ENCODE assay signal across 21 mouse cellular contexts in the genomic region with DNA sequence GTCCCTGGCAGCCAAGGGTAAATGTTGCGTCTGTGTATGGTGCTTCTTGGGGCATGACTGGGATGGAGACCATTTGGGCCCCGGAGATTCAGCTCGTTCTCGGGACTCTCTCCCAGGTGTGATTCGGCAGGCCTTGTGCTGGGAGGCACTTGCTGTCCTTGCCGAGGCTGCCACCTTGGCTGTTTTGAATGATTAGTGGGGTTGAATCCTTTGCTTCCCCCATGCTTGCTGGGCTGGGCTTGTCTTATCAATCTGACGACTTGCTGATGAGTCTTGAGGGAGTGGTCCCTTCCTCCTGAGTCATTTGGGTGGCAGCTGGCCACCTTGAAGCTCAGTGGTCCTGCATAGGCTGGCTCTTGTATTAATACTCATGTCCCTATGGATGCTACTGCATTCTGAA. TPM values are rescaled to one million over a fixed set of nuclear protein-coding genes. Genes with fewer than 3 reads are reported as not detected.
A peak's percentile ranks its signal among the peaks of the same experiment; 100 is the strongest.
DNase-seq lines count a peak whose midpoint lies in the region; ATAC-seq lines count a peak whose summit lies in the region.
"Had no signal": no experiment of that assay in that cellular context is flagged by ENCODE, and none has a peak within 500 bp of the region (broad histone marks: within the 10 kb centered on the region; RNA-seq: fewer than 3 reads in every experiment).

No protein-coding gene starts in this region.

- peaks cover 14% of the 10 kb centered on the region for H3K27me3 ChIP-seq in neural tube, embryonic 13.5 days
- H3K27me3 ChIP-seq in midbrain, embryonic 12.5 days = peaks cover 25% of the 10 kb centered on the region
- H3K27me3 ChIP-seq in neural tube, embryonic 15.5 days (replicated peaks) = peaks cover 9% of the 10 kb centered on the region
- H3K27me3 ChIP-seq in limb, embryonic 10.5 days (ENCODE audit: low read depth, poor library complexity, severe bottlenecking) = peaks cover 21% of the 10 kb centered on the region

- no peaks in the 10 kb centered on the region for H3K9me3 ChIP-seq in neural tube, embryonic 13.5 days
- H3K9me3 ChIP-seq in midbrain, embryonic 12.5 days = no peaks in the 10 kb centered on the region
- H3K9me3 ChIP-seq in neural tube, embryonic 15.5 days (replicated peaks) = no peaks in the 10 kb centered on the region
- no peaks in the 10 kb centered on the region for H3K9me3 ChIP-seq in limb, embryonic 10.5 days (replicated peaks)
- H3K9me3 ChIP-seq: embryonic facial prominence, embryonic 12.5 days; G1E; heart, embryonic 12.5 days; intestine, embryonic 15.5 days had no signal

- ATAC-seq in neural tube, embryonic 13.5 days (ENCODE audit: low read depth) = no peak
- no peak for ATAC-seq in midbrain, embryonic 12.5 days (ENCODE audit: low FRiP score, low read depth)
- ATAC-seq in neural tube, embryonic 15.5 days (ENCODE audit: low FRiP score) = no peak
- ATAC-seq: activated CD4-positive, CD25-positive, alpha-beta regulatory T cell, adult 4 months had no signal

- peak overlapping the region; percentile 46 for H3K4me3 ChIP-seq in neural tube, embryonic 13.5 days
- H3K4me3 ChIP-seq in midbrain, embryonic 12.5 days = no peak overlapping the region
- H3K4me3 ChIP-seq in neural tube, embryonic 15.5 days (replicated peaks) = 0 out of 2 replicates have a peak overlapping the region, but pooled peaks have one; percentile 52
- no peak overlapping the region for H3K4me3 ChIP-seq in limb, embryonic 10.5 days
- H3K4me3 ChIP-seq: erythroblast, embryonic 14.5 days; intestine, embryonic 15.5 days had no signal

- 80% methylated on average over 7 of the region's 7 CpGs for WGBS in neural tube, embryonic 13.5 days
- WGBS in midbrain, embryonic 12.5 days = 80% methylated on average over 7 of the region's 7 CpGs
- 81% methylated on average over 7 of the region's 7 CpGs for WGBS in neural tube, embryonic 15.5 days
- WGBS in limb, embryonic 10.5 days = 61% methylated on average over 7 of the region's 7 CpGs

- DNase-seq in heart, adult 11 months = peak; percentile 77
- DNase-seq in heart, adult 8-10 months (ENCODE audit: low spot score) = no peak
- DNase-seq in neural tube, embryonic 10.5 days (ENCODE audit: extremely low spot score, low spot score) = no peak
- DNase-seq in limb, embryonic 10.5 days (ENCODE audit: low spot score) = no peak
- no peak for DNase-seq in gastrocnemius, postnatal 10 days
- DNase-seq: adrenal gland, postnatal 14 days; cerebellum, adult 9-11 months; kidney, adult 9 months; kidney, postnatal 36 days; liver; lung, postnatal 10 days; right cerebral cortex, postnatal 4 days had no signal

- no peak overlapping the region for H3K27ac ChIP-seq in neural tube, embryonic 13.5 days (replicated peaks)
- no peak overlapping the region for H3K27ac ChIP-seq in midbrain, embryonic 12.5 days (replicated peaks)
- no peak overlapping the region for H3K27ac ChIP-seq in neural tube, embryonic 15.5 days (replicated peaks)
- H3K27ac ChIP-seq in limb, embryonic 10.5 days = no peak overlapping the region
- H3K27ac ChIP-seq: embryonic facial prominence, embryonic 12.5 days; intestine, embryonic 15.5 days had no signal

- H3K4me2 ChIP-seq in neural tube, embryonic 13.5 days = peak overlapping the region; percentile 91
- peak overlapping the region; percentile 95; the same call in 1 of the 2 replicates for H3K4me2 ChIP-seq in midbrain, embryonic 12.5 days (replicated peaks)
- peak overlapping the region; percentile 97 for H3K4me2 ChIP-seq in neural tube, embryonic 15.5 days

- H3K4me1 ChIP-seq in neural tube, embryonic 13.5 days (replicated peaks) = peaks cover 6% of the 10 kb centered on the region; the same call in 1 of the 2 replicates
- H3K4me1 ChIP-seq in midbrain, embryonic 12.5 days = peaks cover 6% of the 10 kb centered on the region; the same call in 1 of the 2 replicates
- peaks cover 11% of the 10 kb centered on the region for H3K4me1 ChIP-seq in neural tube, embryonic 15.5 days
- H3K4me1 ChIP-seq in limb, embryonic 10.5 days = peaks cover 6% of the 10 kb centered on the region
- H3K4me1 ChIP-seq: embryonic facial prominence, embryonic 12.5 days; heart, embryonic 12.5 days had no signal

- no peak overlapping the region for H3K9ac ChIP-seq in neural tube, embryonic 13.5 days
- no peak overlapping the region for H3K9ac ChIP-seq in midbrain, embryonic 12.5 days (replicated peaks)
- no peak overlapping the region for H3K9ac ChIP-seq in neural tube, embryonic 15.5 days (replicated peaks)
- H3K9ac ChIP-seq: embryonic facial prominence, embryonic 12.5 days; heart, embryonic 12.5 days had no signal

- no peaks in the 10 kb centered on the region for H3K36me3 ChIP-seq in neural tube, embryonic 13.5 days
- H3K36me3 ChIP-seq in midbrain, embryonic 12.5 days = no peaks in the 10 kb centered on the region
- H3K36me3 ChIP-seq in neural tube, embryonic 15.5 days = no peaks in the 10 kb centered on the region
- H3K36me3 ChIP-seq in limb, embryonic 10.5 days = no peaks in the 10 kb centered on the region
- H3K36me3 ChIP-seq: embryonic facial prominence, embryonic 12.5 days; G1E; heart, embryonic 12.5 days; intestine, embryonic 15.5 days had no signal

RNA-seq across cellular contexts. Expression of gene Eef2kmt, which starts 52.0 kb away (rescaled TPM):
- 10 to 100 TPM in 2 of 4 experiments, 1 to 10 TPM in 2; 7.8 to 11.6 (median 10.1) TPM for total RNA-seq in heart, adult 8-10 months (2022)
- polyA plus RNA-seq in neural tube, embryonic 13.5 days (2015; fragmentation: Nextera tagmentation; extraction: Ambion mirVana) = 5.5 and 8.8 TPM in 2 replicates
- polyA plus RNA-seq in midbrain, embryonic 12.5 days (2016; fragmentation: Nextera tagmentation; extraction: Ambion mirVana) = 7.8 and 11.3 TPM in 2 replicates
- 6.7 and 13.1 TPM in 2 replicates for polyA plus RNA-seq in neural tube, embryonic 15.5 days (2015; fragmentation: Nextera tagmentation; extraction: Ambion mirVana)
- polyA plus RNA-seq in limb, embryonic 10.5 days (2016; fragmentation: Nextera tagmentation; extraction: Ambion mirVana) = 18.2 and 19.4 TPM in 2 replicates
- 10 to 100 TPM in 1 of 2 experiments, 1 to 10 TPM in 1; 9.7 to 13.4 TPM for total RNA-seq in gastrocnemius, postnatal 10 days (2021)

Comparison
In these comparisons a context has a peak if more than half of its experiments do, and no peak if none do; other contexts are left out.
1. H3K4me3 ChIP-seq: peak in neural tube, embryonic 13.5 days (single experiment) and neural tube, embryonic 15.5 days (single experiment); none in midbrain, embryonic 12.5 days (single experiment) and limb, embryonic 10.5 days (single experiment).
2. Peak in every context shown above with its lines, with median percentiles within 50 percentile points of each other: H3K4me2 ChIP-seq.